Mouse (Mus musculus) activated CD4-positive, CD25-positive, alpha-beta regulatory T cell, adult 4 months (primary cell): ENCODE data around the gene Jund. TPM values are rescaled to one million over a fixed set of nuclear protein-coding genes. Genes with fewer than 3 reads are reported as not detected.

Source experiments
- ATAC-seq: one replicate; pipeline ENCODE4 v1.8.0; 2017
- polyA plus RNA-seq, 2 experiments: library from polyadenylated mRNA; unstranded; fragments of 100-300 nt; shearing (Covaris generic); gene quantifications; one replicate each; pipeline ENCODE4 v1.2.1; 2017

Gene Jund
- 10 to 100 TPM; 12.5 to 20.0 TPM for polyA plus RNA-seq

GRCm38 (mm10) chr8:70698310-70699109 lies at the start of gene Jund:
Gene Jund, plus strand, starts transcription at chr8:70698949.
- peak; percentile 60 for ATAC-seq

- no peak for ATAC-seq
Measured at GRCm38 (mm10) chr8:70649324-70649723, 49.4 kb upstream of the Jund start.

- ATAC-seq = no peak
Measured at GRCm38 (mm10) chr8:70650351-70650750, 48.4 kb upstream of the Jund start.

- ATAC-seq = peak; percentile 66
Measured at GRCm38 (mm10) chr8:70653226-70653625, 45.5 kb upstream of the Jund start.

GRCm38 (mm10) chr8:70654121-70654520 lies 44.6 kb upstream of the Jund start:
- ATAC-seq = no peak

- ATAC-seq = no peak
Measured at GRCm38 (mm10) chr8:70655469-70655868, 43.3 kb upstream of the Jund start.

- ATAC-seq = no peak
Measured at GRCm38 (mm10) chr8:70656193-70656790, 42.5 kb upstream of the Jund start.

- no peak for ATAC-seq
Measured at GRCm38 (mm10) chr8:70657214-70657613, 41.5 kb upstream of the Jund start.

- ATAC-seq = no peak
Measured at GRCm38 (mm10) chr8:70657739-70658138, 41.0 kb upstream of the Jund start.

- ATAC-seq = peak; percentile 37
Measured at GRCm38 (mm10) chr8:70658897-70659603, 39.7 kb upstream of the Jund start.

GRCm38 (mm10) chr8:70659604-70660272 lies 39.0 kb upstream of the Jund start:
- ATAC-seq = peak; percentile 65

GRCm38 (mm10) chr8:70660273-70660725 lies 38.5 kb upstream of the Jund start, which contains the start of gene Pgpep1:
Gene Pgpep1, minus strand, starts transcription at chr8:70660388.
- no peak for ATAC-seq

GRCm38 (mm10) chr8:70663691-70664090 lies 35.1 kb upstream of the Jund start:
- no peak for ATAC-seq

- ATAC-seq = no peak
Measured at GRCm38 (mm10) chr8:70664631-70665030, 34.1 kb upstream of the Jund start.

GRCm38 (mm10) chr8:70665599-70665998 lies 33.1 kb upstream of the Jund start:
- ATAC-seq = no peak

GRCm38 (mm10) chr8:70667071-70667470 lies 31.7 kb upstream of the Jund start:
- no peak for ATAC-seq

GRCm38 (mm10) chr8:70671615-70672324 lies 27.0 kb upstream of the Jund start:
- ATAC-seq = no peak

- ATAC-seq = no peak
Measured at GRCm38 (mm10) chr8:70672325-70673078, 26.2 kb upstream of the Jund start.

GRCm38 (mm10) chr8:70673079-70673856 lies 25.5 kb upstream of the Jund start, which contains the start of gene Lsm4:
Gene Lsm4, plus strand, starts transcription at chr8:70673248.
- ATAC-seq = peak; percentile 90

- no peak for ATAC-seq
Measured at GRCm38 (mm10) chr8:70674109-70674508, 24.6 kb upstream of the Jund start.
